Mouse (Mus musculus) liver, embryonic 14.5 days (tissue): ENCODE measurements around the gene Dpp8. TPM values are rescaled to one million over a fixed set of nuclear protein-coding genes. Genes with fewer than 3 reads are reported as not detected.

Experiments used
- ATAC-seq: fragments of 200-750 bp; cut with Nextera tagmentation; 2 replicates; pipeline ENCODE4 v1.8.0; 2017; ENCODE audit warnings: moderate number of reproducible peaks, mild to moderate bottlenecking, moderate library complexity; ENCODE audit not compliant: insufficient read depth
- DNase-seq, 3 experiments: peaks; one replicate each; pipeline ENCODE4 v3.0.0-alpha.2; 2012 to 2013; ENCODE audit warnings: low read depth in 3 of 3, low spot score in 3 of 3
- H3K27ac ChIP-seq: fragments of 300-500 bp; sonication (generic); 2 replicates; pipeline ENCODE4 v1.5.1; 2014; ENCODE audit warnings: moderate library complexity, mild to moderate bottlenecking, control low read depth, inconsistent platforms
- H3K27me3 ChIP-seq: fragments of 300-500 bp; sonication (generic); 2 replicates; pipeline ENCODE4 v1.6.1; 2014; ENCODE audit warnings: mild to moderate bottlenecking, low read length, moderate library complexity; ENCODE audit not compliant: control insufficient read depth, insufficient read depth
- H3K36me3 ChIP-seq: fragments of 300-500 bp; sonication (generic); replicated peaks from 2 replicates; pipeline ENCODE4 v1.6.1; 2014; ENCODE audit warnings: low read depth; ENCODE audit not compliant: control insufficient read depth, insufficient read depth
- H3K4me1 ChIP-seq, 2 experiments: fragments of 200-500 bp in 1 of 2; fragments of 300-500 bp in 1 of 2; sonication (generic) in 1 of 2; replicated peaks; 2 replicates each; pipeline ENCODE4 v1.6.1; 2012 to 2014; ENCODE audit warnings: antibody characterized with exemption in 1 of 2, inconsistent platforms in 1 of 2, low read length in 1 of 2; ENCODE audit not compliant: control insufficient read depth in 2 of 2, insufficient read depth in 2 of 2
- H3K4me2 ChIP-seq: fragments of 300-500 bp; sonication (generic); 2 replicates; pipeline ENCODE4 v1.6.1; 2014; ENCODE audit warnings: low read depth, mild to moderate bottlenecking, control low read depth, moderate library complexity
- H3K4me3 ChIP-seq, 2 experiments: fragments of 200-500 bp in 1 of 2; fragments of 300-500 bp in 1 of 2; sonication (generic) in 1 of 2; 2 replicates each; pipeline ENCODE4 v1.5.1; 2012 to 2014; ENCODE audit warnings: low read depth in 2 of 2, low read length in 2 of 2, mild to moderate bottlenecking in 2 of 2, control low read depth in 1 of 2, inconsistent platforms in 1 of 2, moderate library complexity in 1 of 2; ENCODE audit not compliant: insufficient read depth in 1 of 2
- H3K9ac ChIP-seq: fragments of 300-500 bp; sonication (generic); replicated peaks from 2 replicates; pipeline ENCODE4 v1.6.1; 2014; ENCODE audit warnings: mild to moderate bottlenecking, control low read depth, moderate library complexity
- H3K9me3 ChIP-seq: fragments of 300-500 bp; sonication (generic); 2 replicates; pipeline ENCODE4 v1.6.1; 2016; ENCODE audit warnings: low read length, mixed read lengths; ENCODE audit not compliant: control insufficient read depth
- CTCF ChIP-seq: IDR thresholded peaks from 2 replicates; pipeline ENCODE4 v1.5.1; 2016; ENCODE audit warnings: antibody characterized with exemption, low read depth, control low read depth
- EP300 ChIP-seq: IDR thresholded peaks from 2 replicates; pipeline ENCODE4 v1.6.1; 2016; ENCODE audit warnings: antibody characterized with exemption, low read depth
- WGBS: fragments of 180-500 bp; shearing (Covaris S2); extraction: QIAGEN DNeasy Blood & Tissue Kit; methylation state at CpG from one replicate; pipeline ENCODE4 v1.1.7; 2014; ENCODE audit not compliant: insufficient replicate concordance; 5-methylcytosine and 5-hydroxymethylcytosine counted together
- polyA plus RNA-seq, 2 experiments: library from polyadenylated mRNA; depleted of rRNA in 1 of 2; stranded (reverse) in 1 of 2; unstranded in 1 of 2; fragments of >200 nt; fragmentation: Nextera tagmentation in 1 of 2; extraction: Ambion mirVana in 1 of 2; gene quantifications; 2 replicates each; pipeline versions ENCODE4 v1.2.1 to v1.2.3; 2012 to 2014

Dpp8 gene
- polyA plus RNA-seq, 2 experiments, result 11.7 to 18.5 TPM

GRCm38 (mm10) chr9:65021887-65022579 lies 10.2 kb upstream of the Dpp8 start:
- H3K9me3 ChIP-seq, result no peaks in the 10 kb centered on the region
- peaks cover 32 to 38% of the 10 kb centered on the region in 2 experiments for H3K4me1 ChIP-seq
- peak overlapping the region; percentile 52 to 92 for H3K4me3 ChIP-seq
- DNase-seq (no peak), ATAC-seq (peak; percentile 1; the same call in 1 of the 2 replicates)
- no peak for TF ChIP-seq EP300
- TF ChIP-seq CTCF, result no peak
- peak overlapping the region; percentile 67 for H3K27ac ChIP-seq
- WGBS, result 20% methylated on average over 9 of the region's 9 CpGs
- no peaks in the 10 kb centered on the region for H3K27me3 ChIP-seq
- no peaks in the 10 kb centered on the region for H3K36me3 ChIP-seq
- H3K9ac ChIP-seq, result peak overlapping the region; percentile 66
- H3K4me2 ChIP-seq, result peak overlapping the region; percentile 97

DNA sequence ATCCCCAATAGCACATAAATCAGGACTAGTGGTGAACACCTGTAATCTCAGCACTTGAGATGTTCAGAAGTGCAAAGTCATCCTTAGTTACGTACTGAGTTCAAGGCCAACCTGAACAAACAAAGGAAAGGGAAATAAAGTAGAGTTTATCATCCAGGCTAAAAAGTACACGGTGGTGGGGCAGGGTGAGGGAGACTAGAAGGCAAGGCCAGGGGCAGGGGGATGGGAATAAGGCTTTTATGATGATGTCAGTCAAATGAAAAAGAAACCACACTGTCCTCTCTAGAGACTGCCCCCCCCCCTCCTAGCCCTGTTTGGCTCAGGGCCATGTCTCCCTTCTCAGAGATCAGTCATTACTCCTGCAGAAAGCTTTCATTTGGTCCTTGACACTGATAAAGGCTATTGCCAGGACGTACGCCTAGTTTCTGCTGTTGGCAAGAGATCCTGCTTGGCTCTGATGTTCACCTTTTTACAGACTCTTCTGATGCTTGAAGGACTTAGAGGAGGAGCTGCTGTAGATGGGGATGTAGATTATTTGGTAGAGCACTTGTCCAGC lies 9.6 kb upstream of the Dpp8 start:
- Histone ChIP-seq H3K36me3 (no peaks in the 10 kb centered on the region), H3K9me3 (no peaks in the 10 kb centered on the region), H3K4me2 (no peak overlapping the region), H3K27ac (no peak overlapping the region), H3K4me1 (peaks cover 32 to 37% of the 10 kb centered on the region in 2 experiments), H3K9ac (no peak overlapping the region), H3K4me3 (no peak overlapping the region), H3K27me3 (no peaks in the 10 kb centered on the region)
- WGBS, result 62% methylated on average over 4 of the region's 4 CpGs
- DNase-seq (no peak), ATAC-seq (no peak)
- no peak for TF ChIP-seq EP300

DNA sequence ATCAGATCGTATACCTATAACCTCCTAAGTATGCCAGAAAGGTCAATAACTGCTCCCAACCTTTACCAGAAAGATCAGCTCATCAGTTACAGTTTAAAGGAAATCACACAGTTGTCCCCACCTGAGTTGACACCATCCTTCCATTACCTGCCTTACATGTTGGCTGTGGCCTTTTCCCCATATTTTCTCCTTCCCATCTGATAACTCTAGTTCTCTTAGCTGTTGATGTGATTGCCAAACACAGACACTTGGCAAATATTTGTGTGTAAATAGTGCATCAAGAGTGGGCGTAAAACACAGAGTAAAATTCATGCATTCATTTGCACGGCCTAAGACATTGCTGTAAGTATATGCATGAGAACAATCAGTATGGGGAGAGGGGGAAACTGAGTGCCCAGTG lies 8.8 kb upstream of the Dpp8 start:
- no peak overlapping the region for H3K4me2 ChIP-seq
- peaks cover 28 to 31% of the 10 kb centered on the region in 2 experiments for H3K4me1 ChIP-seq
- no peak overlapping the region for H3K9ac ChIP-seq
- no peaks in the 10 kb centered on the region for H3K27me3 ChIP-seq
- no peaks in the 10 kb centered on the region for H3K36me3 ChIP-seq
- H3K9me3 ChIP-seq, result no peaks in the 10 kb centered on the region
- H3K27ac ChIP-seq, result no peak overlapping the region
- WGBS, result 75% methylated on average over 3 of the region's 3 CpGs
- no peak overlapping the region for H3K4me3 ChIP-seq
- TF ChIP-seq CTCF (no peak), EP300 (no peak)
- ATAC-seq (no peak), DNase-seq (no peak)

GRCm38 (mm10) chr9:65027241-65027640 lies 5.0 kb upstream of the Dpp8 start:
- Histone ChIP-seq H3K4me3 (no peak overlapping the region), H3K27me3 (no peaks in the 10 kb centered on the region), H3K27ac (no peak overlapping the region), H3K4me2 (no peak overlapping the region), H3K9me3 (no peaks in the 10 kb centered on the region), H3K36me3 (no peaks in the 10 kb centered on the region), H3K4me1 (peaks cover 2 to 12% of the 10 kb centered on the region in 2 experiments), H3K9ac (no peak overlapping the region)
- ATAC-seq (no peak), DNase-seq (no peak)
- TF ChIP-seq CTCF, result no peak
- no peak for TF ChIP-seq EP300
- WGBS, result 75% methylated on average over 7 of the region's 7 CpGs

GRCm38 (mm10) chr9:65028313-65028712 lies 3.9 kb upstream of the Dpp8 start:
- H3K4me2 ChIP-seq, result no peak overlapping the region
- ATAC-seq (no peak), DNase-seq (no peak)
- no peak overlapping the region for H3K27ac ChIP-seq
- H3K4me1 ChIP-seq, result peaks cover 2 to 7% of the 10 kb centered on the region in 2 experiments
- H3K9me3 ChIP-seq, result no peaks in the 10 kb centered on the region
- TF ChIP-seq CTCF (no peak), EP300 (no peak)
- H3K27me3 ChIP-seq, result no peaks in the 10 kb centered on the region
- no peak overlapping the region for H3K9ac ChIP-seq
- H3K4me3 ChIP-seq, result no peak overlapping the region
- WGBS, result 71% methylated on average over 5 of the region's 5 CpGs
- no peaks in the 10 kb centered on the region for H3K36me3 ChIP-seq
